Mouse (Mus musculus) embryonic facial prominence, embryonic 11.5 days (tissue): ENCODE data around the gene Cryab. TPM values are rescaled to one million over a fixed set of nuclear protein-coding genes. Genes with fewer than 3 reads are reported as not detected.

Experiments used
- polyA plus RNA-seq: library from polyadenylated mRNA; unstranded; fragments of >200 nt; fragmentation: Nextera tagmentation; extraction: Ambion mirVana; gene quantifications from 2 replicates; pipeline ENCODE4 v1.2.1, GENCODE M21; 2014

The Cryab gene
- polyA plus RNA-seq, 1 experiment from 2014 or later, result 17.4 TPM

Other genes starting within 250 kb of the Cryab start
- gene Pts, start 222.6 kb upstream of the Cryab start, polyA plus RNA-seq, result 59.7 and 64.6 TPM in 2 replicates
- 2.4 and 3.3 TPM in 2 replicates for gene Il18, start 196.5 kb upstream of the Cryab start, polyA plus RNA-seq
- 0.13 and 0.47 TPM in 2 replicates for gene Bco2, start 196.1 kb upstream of the Cryab start, polyA plus RNA-seq
- not detected in 2 replicates for gene Tex12, start 190.0 kb upstream of the Cryab start, polyA plus RNA-seq
- gene Sdhd, start 147.5 kb upstream of the Cryab start, polyA plus RNA-seq, result 302 and 308 TPM in 2 replicates
- 301 and 326 TPM in 2 replicates for gene Timm8b, start 147.4 kb upstream of the Cryab start, polyA plus RNA-seq
- gene Pih1d2, start 134.0 kb upstream of the Cryab start, polyA plus RNA-seq, result 3.1 and 5.3 TPM in 2 replicates
- gene Nkapd1, start 133.9 kb upstream of the Cryab start, polyA plus RNA-seq, result 30.8 and 35.3 TPM in 2 replicates
- 61.2 and 65.6 TPM in 2 replicates for gene Dlat, start 91.5 kb upstream of the Cryab start, polyA plus RNA-seq
- gene Dixdc1, start 11.8 kb upstream of the Cryab start, polyA plus RNA-seq, result 24.2 and 25.3 TPM in 2 replicates
- gene 2310030G06Rik, start 4.8 kb upstream of the Cryab start, polyA plus RNA-seq, result 3.4 and 3.8 TPM in 2 replicates
- gene Hspb2, start 1.0 kb downstream of the Cryab start, polyA plus RNA-seq, result 3.0 and 4.4 TPM in 2 replicates
- gene Fdxacb1, start 16.9 kb downstream of the Cryab start, polyA plus RNA-seq, result 14.1 and 14.3 TPM in 2 replicates
- 41.6 and 43.2 TPM in 2 replicates for gene Alg9, start 23.7 kb downstream of the Cryab start, polyA plus RNA-seq
- 32.4 and 33.3 TPM in 2 replicates for gene 1110032A03Rik, start 24.2 kb downstream of the Cryab start, polyA plus RNA-seq
- 126 and 136 TPM in 2 replicates for gene Ppp2r1b, start 94.0 kb downstream of the Cryab start, polyA plus RNA-seq